Mouse (Mus musculus) frontal cortex, postnatal 14 days (tissue): ENCODE results near the gene Hoxa9.

Source experiments
- DNase-seq, 2 experiments: peaks; one replicate each; pipeline ENCODE4 v3.0.0; 2022; ENCODE audit warnings: low spot score in 2 of 2

Gene Hoxa9

DNA sequence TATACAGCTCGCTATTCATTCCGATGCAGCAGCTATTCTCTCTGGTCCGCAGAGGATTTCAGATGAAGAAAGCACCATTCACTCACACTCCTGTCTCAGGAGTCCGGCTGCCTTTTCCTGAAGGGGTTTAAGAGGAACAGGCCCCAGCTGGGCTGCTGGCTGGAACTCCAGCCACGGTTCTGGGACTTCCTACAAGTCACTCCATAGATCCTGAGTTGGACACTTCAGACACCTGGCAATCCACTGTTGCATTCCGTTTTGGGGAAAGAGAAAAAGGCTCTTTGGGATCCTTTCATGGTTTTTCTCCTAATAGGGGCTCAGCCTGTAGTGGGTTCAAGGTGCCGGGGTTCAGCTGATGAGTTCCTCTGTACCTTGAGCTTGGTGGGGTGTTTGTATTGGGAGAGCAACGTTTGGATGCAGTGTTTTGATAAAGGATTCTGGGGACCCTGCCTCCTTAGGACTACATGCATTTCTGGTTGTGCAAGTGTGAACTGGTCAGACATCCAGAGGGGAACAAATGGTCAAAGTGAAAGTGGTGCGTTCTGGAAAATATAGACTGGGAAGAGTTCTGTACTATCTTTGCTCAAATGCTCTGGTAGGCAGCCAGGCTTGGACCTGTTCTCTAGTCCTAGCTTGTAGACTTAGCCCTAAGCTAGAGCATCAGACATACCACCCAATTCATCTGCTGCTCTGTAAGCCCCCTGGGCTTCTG is 31.0 kb upstream of the Hoxa9 start:
- DNase-seq: no peak

DNA sequence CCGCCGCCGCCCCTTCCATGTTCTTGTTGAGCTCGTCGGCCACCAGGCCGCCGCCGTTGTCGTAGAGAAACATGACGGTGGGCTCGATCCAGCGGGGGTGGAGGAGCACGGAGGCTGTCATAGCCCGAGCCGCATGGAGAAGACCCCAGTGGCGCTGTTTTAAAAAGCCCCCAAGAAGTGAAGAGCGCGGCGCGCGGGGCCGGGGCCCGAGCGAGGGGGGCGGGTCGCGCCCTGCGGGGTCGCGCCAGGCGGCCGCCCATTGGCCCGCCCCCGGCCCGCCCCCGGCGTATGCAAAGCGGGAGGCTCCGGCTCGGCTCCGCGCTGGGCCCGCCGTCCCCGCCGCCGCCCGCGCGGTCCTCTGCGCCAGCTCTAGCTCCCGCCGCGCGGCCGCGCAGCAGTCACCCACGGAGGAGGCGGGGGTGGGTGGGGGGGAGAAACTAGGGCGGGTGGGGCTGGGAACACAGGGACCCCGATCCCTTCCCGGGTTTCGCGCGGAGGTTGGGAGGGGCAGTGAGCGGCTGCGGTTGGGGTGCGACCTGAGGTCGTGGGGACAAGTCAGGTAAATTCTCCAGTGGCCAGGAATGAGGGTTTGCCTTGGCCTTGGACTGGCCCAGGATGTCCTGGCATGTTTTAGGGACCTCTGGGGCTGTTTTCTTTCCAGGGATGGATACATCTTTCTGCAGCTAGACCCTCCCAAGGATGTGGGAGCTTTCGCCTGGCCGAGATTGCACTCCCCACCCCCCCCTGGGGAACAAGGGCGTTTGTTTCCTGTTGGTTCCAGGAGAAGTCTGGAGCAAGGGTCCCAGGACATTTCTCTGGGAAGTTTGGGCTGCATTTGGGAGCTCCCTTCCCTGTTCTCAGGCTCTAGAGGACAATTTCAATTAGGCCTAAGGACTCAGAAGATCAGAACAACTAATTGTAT is 30.0 kb upstream of the Hoxa9 start, which contains the start of gene Hoxa13:
TSS of gene Hoxa13 (minus strand) at position 227 of the 922 bp plus-strand sequence.
- DNase-seq: no peak

- DNase-seq: no peak
Measured at GRCm38 (mm10) chr6:52259811-52260261, 28.9 kb upstream of the Hoxa9 start.

DNA sequence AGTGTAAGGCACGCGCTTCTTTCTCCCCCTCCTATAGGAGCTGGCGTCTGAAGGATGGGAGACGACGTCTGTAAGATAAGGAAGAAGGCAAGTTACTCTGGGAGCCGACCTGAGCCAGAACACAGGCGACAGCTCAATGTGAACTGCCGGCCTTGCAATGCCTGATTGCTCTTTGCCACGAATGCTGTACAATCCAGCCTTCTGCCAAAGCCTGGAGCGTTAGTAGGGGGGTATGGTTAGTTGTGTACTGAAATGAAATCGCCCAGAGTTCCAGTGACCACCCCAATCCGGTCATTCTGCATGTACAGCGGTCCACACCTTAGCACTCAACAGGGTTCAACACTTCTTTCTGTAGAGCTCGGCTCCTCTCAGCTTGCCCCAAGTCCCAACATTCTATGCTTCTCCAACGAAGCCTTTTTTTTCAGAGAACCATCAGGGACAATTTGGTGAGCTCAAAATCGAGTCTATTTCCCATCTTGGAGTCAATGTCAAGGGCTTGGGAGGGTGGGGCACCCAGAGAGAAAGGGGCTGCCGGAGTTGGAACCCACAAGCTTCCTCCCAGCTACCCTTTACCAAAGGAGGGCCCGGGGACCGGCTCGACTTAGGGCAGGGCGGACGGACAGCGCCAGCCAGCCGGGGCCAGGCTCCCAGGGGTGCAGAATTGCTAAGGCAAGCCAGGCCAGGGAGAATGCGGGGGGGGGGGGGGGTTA is 28.3 kb upstream of the Hoxa9 start:
- no peak for DNase-seq

DNA sequence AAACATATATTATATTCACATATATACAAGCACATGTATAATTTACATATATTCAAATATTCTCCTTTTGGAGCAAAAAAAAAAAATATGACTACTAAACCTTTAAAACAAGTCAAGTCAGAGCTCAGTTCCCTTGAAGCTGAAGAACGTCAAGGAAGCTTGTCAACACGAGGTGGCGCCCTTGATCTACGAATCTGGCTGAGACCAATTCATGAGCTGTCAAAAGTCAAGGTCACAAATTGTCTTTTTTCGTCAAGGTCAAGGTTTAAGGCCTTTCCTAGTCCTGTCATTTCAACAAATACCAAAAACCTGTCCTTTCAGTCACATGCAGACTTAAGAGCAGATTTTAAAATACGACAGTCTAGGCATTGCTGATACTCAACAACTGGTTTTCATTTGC is 26.1 kb upstream of the Hoxa9 start:
- DNase-seq: peak in 1 of 2 experiments; percentile 57

GRCm38 (mm10) chr6:52253511-52254500 is 22.9 kb upstream of the Hoxa9 start:
- no peak for DNase-seq

DNA sequence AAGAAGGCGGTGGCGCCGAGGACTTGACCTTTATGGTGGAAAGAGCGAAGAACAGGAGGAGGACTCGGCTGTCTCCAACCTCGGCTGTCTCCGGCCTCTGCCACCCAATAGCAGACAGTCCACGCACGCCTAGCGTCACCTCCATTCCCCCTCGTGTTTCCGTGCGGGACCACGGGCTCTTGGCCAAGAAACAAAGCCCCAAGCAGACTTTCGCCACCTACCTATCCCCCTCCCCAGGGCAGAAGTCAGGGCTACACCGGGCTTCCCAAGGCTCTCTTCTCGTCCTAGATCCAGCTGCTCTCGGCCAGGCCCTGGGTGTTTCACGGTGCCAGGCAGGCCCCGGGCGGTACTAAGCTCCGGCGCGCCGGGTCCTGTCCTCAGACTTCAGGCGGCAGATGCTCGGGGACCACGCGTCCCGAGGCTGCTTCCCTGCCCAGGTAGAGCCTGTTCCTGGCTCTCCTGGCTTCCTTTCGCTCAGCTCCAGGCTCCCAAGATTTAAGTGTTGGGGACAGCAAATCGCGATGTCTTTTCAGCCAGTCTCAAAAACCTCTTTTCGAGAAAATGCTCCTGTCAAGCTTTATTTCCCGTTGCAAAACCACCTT is 22.0 kb upstream of the Hoxa9 start:
- DNase-seq: no peak

GRCm38 (mm10) chr6:52252016-52252774 is 21.3 kb upstream of the Hoxa9 start:
- no peak for DNase-seq

DNA sequence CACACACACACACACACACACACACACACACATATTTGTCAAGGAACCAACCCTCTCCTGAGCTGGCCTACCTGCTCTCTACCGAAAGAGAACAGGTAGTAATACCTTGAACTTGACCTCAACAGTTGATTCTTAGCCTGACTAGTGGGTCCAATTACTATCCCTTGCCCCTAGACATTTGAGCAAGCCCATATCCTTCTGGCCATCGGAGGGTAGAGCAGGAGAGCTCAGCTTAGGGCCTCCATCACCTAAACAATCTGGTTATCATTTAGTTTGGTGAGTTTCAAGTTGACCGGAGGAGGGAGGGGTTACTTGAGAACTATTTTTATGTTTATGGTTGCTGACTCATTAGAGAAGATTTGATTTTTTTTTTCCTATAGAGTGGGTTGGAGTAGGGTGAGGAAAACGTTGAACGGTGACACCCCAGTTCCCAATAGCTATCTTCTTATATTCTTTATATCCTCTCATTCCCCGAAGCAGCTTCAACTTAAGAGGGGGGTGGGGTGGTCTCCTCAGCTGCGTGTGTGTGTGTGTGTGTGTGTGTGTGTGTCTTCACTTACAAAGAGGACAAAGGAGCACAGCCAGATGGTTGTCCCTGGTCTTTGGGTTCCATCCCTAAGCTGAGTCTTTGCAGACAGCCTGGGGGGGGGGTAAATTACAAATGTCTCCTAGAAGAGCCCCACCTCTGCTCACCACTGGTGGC is 20.4 kb upstream of the Hoxa9 start:
- DNase-seq: no peak

GRCm38 (mm10) chr6:52249826-52250225 is 18.9 kb upstream of the Hoxa9 start:
- DNase-seq: no peak

- no peak for DNase-seq
Measured at GRCm38 (mm10) chr6:52249415-52249738, 18.5 kb upstream of the Hoxa9 start.

GRCm38 (mm10) chr6:52248638-52249414 is 17.9 kb upstream of the Hoxa9 start:
- no peak for DNase-seq

GRCm38 (mm10) chr6:52247766-52248637 is 17.1 kb upstream of the Hoxa9 start:
- DNase-seq: no peak

DNA sequence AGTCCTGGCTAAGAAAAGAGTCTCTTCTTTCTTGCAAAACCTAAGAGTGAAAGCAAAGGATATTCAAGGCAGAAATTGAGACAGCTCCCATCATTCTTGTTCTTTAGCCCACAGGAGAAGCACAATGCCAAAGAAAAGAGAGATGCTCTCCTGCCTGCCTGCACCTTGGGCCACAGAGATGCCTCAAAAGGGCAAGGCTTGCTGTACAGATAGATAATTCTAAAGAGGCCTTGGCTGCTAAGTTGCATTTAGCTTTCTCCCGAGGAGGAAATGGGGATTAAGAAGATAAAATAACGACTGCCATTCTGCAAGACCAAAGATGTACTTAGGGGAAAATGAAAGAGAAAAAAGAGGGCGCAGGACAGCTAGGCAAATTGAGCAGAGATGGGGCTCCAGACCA is 16.0 kb upstream of the Hoxa9 start:
- no peak for DNase-seq

DNA sequence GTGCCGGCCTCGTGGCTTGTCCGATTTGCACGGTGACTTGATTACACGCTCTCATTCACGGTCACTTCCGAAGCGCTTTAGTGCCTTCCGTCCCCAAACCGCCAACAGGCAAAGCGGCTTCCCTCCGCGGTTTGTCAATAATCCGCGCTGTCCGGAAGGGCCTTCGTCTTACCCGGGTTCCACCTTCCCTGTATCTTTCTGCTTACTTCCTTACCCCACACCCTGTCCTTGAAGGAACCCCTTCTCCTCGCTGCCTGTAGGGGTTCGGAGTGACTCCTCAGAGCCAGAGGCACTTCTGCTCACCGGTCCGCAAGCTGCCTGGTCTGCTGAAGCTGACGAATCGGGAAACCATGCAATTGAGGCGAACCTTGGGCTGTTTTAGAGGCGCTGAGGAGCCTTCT is 15.5 kb upstream of the Hoxa9 start:
- no peak for DNase-seq

GRCm38 (mm10) chr6:52245757-52246142 is 14.9 kb upstream of the Hoxa9 start, which contains the start of gene Hoxa11:
TSS of gene Hoxa11 (minus strand) at chr6:52245810.
- DNase-seq: no peak

DNA sequence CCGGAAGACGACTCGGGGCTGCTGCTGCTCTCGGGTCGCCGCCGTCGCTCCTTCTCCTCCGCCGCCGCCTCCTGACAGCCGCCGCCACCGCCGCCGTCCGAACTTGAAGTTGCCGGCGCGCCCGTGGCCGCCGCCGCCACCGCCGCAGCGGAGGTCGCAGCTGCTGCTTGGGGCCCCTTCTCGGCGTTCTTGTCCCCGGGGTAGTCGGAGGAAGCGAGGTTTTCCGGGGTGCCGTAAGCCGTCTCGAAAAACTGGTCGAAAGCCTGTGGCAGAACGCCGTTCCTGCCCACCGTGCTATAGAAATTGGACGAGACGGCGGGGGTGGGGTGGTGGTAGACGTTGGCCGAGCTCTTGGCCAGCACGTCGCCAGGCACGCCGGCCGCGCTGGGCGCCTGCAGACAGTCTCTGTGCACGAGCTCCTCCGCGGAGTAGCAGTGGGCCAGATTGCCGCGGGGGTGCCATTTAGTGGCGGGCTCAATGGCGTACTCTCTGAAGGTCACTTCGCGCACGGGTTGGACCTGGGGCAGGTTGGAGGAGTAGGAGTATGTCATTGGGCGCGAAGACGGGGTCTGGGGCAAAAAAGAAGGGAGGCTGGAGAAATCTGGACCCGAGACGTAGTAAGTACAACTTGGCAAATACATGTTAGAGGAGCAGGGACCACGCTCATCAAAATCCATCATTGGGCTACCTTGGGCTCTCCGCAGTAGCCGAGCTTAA is 14.3 kb upstream of the Hoxa9 start:
- DNase-seq: no peak
